Mouse (Mus musculus) spleen, postnatal 10 days (tissue): ENCODE data around the gene Nphp3.

Source experiments
- DNase-seq, 2 experiments: peaks; one replicate each; pipeline ENCODE4 v3.0.0; 2021 to 2022; ENCODE audit warnings: low spot score in 2 of 2

The Nphp3 gene

DNA sequence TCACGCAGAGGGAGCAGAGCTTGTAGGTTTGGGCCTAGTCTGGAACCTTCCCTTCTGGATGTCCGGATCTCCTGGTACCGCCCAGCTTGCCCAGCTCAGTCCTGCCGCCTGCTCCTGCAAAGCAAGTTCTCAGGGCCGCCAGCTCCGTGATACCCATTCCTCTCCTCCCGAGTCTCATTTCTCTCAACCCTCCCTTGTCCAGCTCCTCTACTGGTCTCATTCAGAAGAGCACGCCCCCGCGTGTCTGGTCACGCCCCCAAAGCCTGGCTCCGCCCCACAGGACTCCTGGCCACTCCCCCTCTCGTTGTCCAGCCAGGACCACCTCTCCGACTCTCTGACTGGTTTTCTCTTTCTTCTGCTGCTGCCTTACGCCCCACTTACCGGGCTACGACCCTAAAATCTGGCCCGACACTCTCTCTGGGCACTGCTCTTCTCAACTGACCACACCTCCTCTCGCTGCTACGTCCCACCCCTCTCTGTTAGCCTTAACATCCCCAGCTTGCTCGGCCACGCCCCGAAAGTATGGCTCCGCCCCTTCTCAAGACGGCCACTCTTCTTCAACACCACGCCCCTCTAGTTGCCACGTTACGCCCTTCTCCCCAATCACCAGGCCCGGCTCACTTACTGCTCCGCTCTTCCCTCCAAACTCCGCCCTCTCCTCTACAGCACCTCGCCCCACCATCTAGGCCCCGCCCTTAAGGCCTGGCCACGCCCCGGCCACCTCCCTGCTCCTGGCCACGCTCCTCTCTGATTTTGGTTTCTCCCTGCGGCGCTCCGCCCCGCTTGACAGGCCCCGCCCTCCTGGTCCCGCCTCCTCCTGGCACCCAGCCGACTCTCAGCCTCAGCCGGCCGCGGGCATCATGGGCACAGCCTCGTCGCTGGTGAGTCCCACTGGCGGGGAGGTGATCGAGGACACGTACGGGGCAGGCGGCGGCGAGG, at the start of gene Nphp3:
TSS of gene Nphp3 (plus strand) at position 624 of the 939 bp plus-strand sequence.
- peak; percentile 86 to 98 for DNase-seq

DNA sequence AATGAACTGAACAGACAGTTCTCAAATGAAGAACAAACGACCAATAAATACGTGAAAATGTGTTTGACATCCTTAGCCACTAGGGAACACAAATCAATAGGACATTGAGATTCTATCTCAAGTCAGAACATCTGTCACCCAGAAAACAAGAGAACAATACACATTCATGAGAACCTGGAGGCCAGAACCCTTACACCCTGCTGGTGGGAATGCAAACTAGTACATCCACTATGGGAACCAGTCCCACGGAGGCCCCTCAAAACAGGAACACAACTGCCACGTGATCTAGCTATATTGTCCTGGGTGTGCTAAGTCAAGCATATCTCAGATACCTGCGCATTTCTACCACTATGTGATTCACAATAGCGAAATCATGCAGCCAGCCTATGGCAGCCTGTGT, 43.6 kb upstream of the Nphp3 start:
- no peak for DNase-seq

DNA sequence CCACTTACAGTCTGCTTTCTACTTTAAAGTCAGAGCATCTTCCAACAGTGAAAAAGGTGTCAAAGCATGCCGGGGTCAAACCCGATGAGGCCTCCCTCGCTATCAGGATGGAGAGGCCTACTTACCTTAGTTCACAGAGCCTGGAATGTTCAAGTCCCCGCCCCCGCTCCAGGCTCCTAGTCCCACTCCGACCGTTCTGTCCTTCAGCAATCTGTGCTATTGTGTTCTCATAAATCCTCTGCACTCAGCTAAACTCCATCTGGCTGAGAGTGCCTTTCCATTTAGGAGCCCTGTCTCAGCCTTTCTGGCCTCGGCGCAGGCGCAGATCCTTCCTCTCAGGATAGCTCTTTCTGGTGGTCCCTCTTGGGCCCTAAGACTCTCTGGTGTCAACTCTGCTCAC, 42.4 kb upstream of the Nphp3 start:
- DNase-seq, result no peak

DNA sequence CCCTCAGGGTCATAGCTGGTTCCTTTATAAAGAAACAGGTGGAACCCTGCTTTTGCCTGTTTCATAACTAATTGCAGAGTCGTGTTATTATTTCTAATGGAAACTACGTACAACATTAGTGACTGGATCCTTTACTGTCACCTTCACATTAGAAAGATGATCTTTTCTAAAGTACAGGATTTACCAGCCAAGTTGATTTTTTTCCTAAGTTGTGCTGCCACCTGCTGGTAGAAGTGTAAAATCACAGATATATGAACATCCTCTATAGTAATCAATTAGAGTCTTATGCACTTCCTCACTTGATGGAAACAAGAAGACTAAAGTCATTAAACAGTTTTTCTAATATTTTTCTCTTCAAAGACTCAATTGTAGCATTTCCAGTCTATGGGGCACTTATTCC, 5.8 kb upstream of the Nphp3 start:
- DNase-seq, result peak; percentile 8 to 61

DNA sequence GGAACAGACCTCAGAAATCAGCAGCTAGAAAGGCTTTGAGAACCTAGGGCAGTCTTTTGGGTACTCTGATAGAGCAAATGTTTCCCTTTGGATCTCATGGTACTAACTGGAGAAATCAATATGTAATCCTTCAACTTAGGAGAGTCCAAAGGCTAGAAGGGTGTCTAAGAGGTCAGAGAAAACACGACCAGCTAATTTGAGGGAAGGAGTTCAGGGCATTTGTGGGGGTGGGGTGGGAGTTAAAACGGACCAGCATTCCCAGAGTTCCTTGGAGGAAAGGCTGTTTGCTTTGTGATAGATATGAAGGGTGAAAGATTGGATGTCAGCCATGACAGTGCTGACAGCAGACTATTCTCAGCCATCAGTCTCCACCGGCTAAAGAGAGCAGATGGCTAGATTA, 1.7 kb upstream of the Nphp3 start:
- DNase-seq, result no peak

DNA sequence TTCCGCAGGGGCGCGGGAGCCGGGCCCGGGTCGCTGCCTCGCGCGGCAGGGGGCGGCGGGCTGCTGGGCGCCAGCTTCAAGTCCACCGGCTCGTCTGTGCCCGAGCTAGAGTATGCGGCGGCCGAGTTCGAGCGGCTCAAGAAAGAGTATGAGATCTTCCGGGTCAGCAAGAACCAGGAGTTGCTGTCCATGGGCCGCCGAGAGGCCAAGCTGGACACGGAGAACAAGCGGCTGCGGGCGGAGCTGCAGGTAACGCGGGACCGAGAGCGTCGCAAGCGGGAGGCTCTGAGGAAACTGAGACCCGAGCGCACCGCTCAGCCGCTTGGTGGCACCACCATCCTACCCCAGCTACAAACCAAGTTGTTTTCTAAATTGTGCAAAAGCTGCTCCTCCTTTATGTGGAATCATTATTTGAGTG, 578 bp downstream of the Nphp3 start:
- peak in 1 of 2 experiments; percentile 73 for DNase-seq

DNA sequence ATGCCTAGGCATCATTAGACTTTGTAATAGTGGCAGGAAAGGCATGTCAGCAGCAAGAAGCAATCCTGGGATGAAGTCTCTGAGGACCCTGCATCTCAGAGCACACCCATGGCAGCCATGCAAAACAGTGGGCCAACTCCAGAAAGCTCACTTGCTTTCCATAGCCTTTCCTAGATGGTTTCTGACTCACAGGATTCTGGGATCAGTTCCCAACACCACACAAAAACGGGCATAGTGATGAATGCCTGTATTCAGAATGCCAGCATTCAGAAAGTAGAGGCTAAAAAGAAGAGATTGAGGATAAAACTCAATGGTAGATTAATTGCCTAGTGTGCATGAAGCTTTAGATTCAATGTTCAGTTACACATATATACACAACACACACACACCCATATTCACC, 12.2 kb downstream of the Nphp3 start:
- DNase-seq, result no peak

DNA sequence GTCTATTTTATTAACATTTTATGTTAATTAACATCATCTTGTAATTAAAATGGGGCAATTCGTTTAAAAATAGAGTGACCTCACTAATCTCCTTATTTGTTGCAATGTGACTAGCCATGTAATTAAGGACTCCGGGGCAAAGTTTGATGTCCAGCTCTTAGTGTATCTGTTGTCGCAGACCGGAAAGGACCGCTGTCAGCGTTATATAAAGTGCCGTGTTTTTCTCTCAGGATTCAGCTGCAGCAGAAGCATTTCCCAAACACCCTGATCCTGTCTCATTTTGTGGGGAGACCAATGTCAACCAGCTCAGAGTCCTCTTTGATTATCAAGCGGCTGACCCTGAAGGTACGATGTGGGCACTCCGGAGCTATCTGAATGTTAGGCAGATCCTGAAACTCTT, 18.7 kb downstream of the Nphp3 start:
- no peak for DNase-seq

DNA sequence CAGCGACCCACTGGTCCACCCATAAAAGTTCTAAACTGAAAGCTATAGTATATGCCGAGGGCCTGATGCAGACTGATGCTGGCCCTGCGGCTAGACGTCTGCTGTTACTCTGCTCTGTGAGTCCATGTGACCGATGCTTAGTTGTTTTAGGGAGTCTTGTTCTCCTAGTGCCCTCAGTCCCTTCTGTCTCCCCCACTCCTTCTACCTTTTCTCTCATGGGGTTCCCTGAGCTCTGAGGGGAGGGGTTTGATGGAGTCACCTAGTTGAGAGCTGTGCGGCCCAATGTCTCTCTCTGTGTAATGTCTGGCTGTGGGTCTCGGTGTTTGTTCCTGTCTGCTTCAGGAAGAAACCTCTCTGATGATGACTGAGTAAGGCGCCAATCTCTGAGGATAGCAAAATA, 24.8 kb downstream of the Nphp3 start:
- no peak for DNase-seq

DNA sequence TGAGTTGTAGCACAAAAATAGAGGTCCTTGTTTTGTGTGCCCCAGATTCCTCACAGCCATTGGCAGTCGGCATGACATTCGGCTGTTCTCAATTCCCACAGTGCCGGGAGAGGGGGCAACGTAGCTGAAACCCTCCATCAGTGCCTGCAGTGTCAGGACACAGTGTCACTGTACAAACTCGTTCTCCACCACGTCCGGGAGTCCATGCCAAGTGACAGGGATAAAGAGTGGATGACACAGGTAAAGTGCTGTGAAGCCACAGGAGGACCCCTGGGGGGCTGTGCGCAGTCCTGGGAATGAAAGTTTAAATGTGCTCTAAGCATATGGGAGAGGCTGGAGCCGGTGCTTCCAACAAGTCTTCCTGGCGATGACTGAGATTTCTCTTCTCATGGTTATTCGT, 27.5 kb downstream of the Nphp3 start:
- no peak for DNase-seq

DNA sequence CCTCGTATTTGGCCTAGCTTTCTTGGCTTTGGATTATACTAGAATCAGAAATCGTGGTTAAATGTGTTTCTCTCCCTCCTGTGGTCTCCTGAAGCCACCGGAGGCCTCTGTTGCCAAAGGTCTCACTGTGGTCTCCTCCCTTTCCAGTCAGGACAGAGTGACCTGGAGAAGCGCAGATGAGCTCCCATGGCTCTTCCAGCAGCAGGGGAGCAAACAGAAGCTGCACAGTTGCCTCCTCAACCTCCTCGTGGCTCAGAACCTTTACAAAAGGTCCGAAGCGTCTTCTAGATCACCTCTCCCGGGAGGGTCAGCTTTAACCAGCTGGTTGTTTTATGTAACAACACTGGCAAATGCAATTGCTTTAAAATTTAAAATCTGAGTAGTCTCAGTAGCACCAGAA, 31.9 kb downstream of the Nphp3 start:
- DNase-seq, result no peak

DNA sequence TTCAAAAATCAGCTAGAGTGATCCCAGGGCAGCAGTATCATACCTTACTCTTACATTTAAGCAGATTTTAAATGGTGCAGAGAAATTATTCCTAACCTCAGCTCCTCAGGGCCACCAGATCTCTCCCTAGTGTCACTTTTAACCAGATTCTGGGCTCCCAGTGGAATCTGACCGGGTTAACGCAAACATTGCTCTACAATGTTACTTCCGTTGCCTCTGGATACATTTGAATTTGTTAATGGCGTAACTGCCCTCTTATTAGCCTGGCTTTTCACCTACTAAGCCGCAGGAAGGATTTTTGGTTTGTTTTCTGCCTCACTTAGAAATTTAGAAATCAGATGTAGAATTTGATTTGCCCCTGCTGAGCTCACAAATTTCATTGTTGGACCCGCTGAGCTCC, 32.4 kb downstream of the Nphp3 start:
- no peak for DNase-seq

DNA sequence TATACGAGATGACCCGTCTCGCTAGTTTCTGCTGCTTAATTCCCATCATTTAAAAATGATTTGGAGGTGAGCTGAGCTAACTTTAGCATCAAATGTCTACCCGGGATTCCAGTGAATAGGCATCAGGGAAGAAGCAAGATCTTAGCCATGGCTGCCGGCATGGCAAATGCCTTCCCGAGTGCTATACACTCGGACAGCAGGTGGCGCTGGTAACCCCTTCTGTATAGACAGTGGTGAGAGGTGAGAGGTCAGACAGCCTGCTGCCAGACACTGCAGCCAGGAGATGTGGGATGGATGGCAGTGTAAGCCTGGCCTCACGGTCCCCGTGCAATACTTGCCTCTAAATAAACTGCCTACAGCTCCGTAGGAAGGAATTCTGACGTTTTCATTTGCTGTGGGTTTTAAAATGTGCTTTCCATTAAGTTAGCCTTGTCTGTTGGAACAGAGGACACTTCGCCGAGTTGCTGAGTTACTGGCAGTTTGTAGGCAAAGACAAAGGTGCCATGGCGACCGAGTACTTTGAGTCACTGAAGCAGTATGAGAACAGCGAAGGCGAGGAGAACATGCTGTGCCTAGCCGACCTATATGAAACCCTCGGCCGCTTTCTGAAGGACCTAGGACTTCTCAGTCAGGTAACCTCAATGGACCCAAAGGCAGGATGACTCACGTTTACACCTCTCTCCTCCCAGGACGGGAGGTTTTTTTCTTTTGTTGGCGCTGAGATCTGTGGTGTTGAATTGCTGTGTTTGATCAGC, 33.1 kb downstream of the Nphp3 start:
- peak; percentile 59 to 85 for DNase-seq

DNA sequence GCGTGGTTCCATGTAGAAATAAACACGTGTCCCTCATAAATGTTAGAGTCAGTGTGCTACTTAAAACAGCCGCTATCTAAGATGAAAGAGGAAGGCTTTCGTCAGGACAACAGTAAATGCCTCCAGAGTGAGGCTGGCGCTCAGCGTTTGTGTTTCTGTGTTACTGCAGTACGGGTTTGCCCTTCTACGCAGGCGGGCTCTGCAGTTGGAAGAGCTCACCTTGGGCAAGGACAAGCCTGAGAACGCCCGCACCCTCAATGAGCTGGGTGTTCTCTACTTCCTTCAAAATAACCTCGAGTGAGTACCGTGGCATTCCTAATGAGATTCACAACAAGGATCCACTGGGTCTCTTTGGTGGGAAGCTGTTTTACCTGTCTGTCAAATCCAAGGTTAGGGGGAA, 35.9 kb downstream of the Nphp3 start:
- DNase-seq, result no peak

DNA sequence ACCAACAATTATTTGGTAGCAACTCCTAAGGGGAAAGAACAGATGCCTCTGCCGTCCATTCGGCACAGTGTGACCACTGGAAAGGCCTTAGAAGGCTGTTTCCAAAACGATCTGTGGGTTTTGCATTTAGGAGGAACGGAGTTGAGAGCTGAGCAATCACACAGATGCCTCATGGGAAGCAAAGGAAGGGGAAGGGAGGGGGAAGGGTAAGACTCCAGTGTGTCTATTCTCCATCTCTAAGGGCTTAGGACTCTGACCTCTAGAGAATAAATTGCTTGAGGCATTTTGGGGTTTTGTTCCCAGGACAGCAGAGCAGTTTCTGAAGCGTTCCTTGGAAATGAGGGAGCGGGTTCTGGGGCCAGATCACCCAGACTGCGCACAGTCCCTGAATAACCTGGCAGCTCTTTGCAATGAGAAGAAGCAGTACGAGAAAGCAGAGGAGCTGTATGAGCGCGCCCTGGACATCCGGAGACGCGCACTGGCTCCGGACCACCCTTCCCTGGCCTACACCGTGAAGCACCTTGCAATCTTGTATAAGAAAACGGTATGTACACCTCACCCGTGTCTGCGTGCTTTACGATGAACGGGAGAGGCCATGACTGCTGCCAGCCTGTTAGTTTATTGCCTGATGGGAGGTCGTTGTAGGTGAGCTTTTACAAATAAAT, 36.8 kb downstream of the Nphp3 start:
- no peak for DNase-seq

DNA sequence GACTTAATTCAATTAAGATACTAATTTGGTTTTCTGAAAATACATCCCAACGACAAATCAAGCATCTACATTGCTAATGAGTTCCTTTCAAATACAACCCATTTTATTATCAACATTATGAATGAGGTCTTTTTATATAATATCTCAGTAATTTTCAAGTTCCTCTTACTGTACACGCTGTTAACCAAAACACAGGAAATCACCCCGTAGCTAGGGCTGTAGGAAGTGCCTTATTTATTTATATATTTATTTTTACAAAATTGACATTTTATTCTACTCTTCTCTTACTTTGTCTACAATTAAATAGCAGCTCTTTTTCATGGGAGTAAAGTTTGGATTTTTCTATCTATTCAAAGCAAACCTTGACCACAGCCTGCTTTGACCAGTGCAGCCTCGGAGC, 37.4 kb downstream of the Nphp3 start:
- no peak for DNase-seq

DNA sequence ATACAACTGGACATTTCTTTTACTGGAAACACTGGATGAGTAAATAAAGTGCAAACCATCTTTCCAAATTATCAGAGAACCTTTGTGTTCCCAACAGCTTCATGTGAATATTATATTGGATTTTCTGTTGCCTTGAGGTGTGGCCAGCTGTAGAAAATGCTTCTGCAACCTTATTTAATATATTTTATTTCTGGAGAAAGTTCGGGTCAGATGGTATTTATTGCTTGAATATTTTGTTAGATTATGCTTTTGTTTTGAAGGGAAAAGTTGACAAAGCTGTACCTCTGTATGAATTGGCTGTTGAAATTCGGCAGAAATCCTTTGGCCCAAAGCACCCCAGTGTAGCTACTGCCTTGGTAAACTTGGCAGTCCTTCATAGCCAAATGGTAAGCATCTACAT, 38.0 kb downstream of the Nphp3 start, which contains the start of gene Gm28305:
TSS of gene Gm28305 (plus strand) at position 301 of the 400 bp plus-strand sequence.
- DNase-seq, result no peak

DNA sequence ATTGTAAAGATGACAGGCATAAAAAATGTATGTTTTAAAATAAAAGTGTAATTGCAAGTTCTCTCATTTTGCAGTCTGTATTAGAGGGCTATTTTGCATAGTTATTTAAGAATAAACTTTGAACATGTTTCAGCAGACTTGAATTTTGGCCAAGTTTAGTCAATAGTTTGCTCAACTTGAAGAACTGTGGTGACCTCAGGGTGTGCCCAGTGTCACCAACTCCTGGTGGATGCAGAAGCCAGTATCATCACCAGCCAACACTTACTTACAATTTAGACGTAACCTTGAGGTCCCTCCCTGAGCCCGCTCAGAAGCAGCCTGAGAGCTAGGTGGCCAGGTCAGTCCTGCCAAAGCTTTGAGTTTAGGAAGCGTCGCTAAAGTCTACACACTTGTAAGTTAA, 41.3 kb downstream of the Nphp3 start:
- no peak for DNase-seq

DNA sequence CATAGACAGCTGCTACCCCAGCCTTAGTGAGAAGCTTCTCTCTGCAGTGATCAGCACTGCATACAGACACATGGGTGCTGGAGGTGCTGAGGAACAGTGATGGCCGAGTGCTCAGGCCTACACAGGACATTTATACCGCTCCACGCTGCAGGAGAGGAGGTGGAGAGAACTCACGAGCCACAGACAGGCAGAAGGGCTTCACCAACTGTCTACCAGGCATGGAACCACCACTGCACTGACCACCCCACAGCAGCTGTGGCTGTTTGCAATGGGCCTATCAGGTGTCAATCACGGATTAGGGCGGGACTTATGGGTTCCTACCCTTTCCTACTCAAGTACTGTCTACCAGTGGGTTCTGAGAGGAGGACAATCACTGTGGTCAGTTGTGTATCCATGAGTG, 48.7 kb downstream of the Nphp3 start:
- no peak for DNase-seq

DNA sequence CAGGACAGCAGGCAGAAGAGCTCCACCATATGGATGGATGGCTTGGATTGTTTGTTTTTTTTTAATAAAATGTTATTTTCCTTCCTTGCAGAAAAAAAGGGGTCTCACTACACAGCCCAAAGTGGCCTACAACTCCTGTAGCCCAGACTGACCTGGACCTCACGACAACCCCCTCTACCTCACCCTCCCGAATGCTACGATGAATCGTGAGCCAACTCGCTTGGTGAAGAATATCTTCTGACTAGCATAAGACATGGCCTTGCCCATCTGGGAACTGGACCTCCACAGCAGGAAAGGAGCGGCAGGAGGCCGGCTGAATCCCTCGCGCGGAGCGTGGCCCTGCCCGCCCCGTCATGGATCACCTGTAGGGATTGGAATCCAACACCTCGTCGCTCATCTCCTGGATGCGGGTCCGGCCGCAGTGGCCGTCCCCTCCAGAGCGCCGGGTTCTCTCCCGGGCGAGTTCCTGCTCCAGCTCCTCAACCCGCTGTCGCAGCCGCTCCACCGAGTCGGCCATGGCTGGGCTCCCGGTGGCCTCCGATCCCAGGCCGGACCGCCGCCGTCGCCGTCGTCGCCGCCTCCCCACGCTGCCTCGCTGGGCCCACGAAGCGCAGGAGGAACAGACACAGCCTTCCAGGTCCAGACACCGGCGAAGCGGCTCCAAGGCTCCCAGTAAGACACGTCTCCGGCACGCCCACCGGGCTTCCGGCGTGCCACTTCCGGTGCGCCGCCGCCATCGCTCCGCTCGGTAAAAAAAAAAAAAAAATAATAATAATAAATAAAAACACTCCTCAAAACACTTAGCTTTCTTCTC, 60.3 kb downstream of the Nphp3 start, which contains the start of gene Uba5:
TSS of gene Uba5 (minus strand) at position 705 of the 814 bp plus-strand sequence.
- DNase-seq, result peak in 1 of 2 experiments; percentile 82

DNA sequence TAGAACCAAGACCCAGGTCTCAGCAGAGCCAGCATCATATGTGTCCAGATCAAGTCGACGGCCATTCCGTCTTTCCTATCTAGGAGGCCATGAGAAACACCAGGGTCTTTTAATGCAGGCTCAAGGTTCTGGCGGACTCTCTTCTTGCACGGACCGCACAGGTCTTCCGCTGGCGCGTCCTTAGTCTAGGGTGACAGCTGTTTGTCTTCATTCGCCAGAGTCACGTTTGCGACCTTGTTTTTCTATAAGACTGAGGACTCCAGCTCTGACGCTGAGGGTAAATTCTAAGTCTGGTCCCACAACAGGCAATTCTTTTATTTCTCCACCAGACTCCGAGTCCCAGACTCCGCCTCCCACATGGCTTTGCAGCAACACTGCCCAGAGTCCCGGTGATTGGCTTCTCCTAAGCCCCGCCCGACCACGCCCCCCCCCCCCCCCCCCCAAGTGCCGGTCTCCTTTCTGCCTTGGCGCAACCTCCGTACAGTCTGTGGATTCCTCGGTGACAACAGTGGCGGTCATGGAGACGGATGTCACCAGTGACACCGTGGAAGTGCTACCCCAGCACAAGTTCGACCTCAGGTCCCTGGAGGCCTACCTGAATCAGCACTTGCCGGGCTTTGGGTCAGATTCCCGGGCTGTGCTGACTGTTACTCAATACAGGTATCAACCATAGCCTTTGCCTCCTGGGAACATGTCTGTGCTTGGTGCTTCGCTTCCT, 61.1 kb downstream of the Nphp3 start, which contains the start of gene Acad11:
TSS of gene Acad11 (plus strand) at position 134 of the 718 bp plus-strand sequence.
- DNase-seq, result peak; percentile 83 to 85
